Mouse (Mus musculus): ENCODE results near the gene Dok3. TPM values are rescaled to one million over a fixed set of nuclear protein-coding genes. Genes with fewer than 3 reads are reported as not detected.
A peak's percentile ranks its signal among the peaks of the same experiment; 100 is the strongest.

The Dok3 gene
- total and polyA plus RNA-seq, 2 experiments from 2014 or later: 0.82 to 4.8 TPM

GRCm38 (mm10) chr13:55543447-55543846 lies 14.4 kb upstream of the Dok3 start:
- ATAC-seq: no peak
- H3K27me3 ChIP-seq (ENCODE audit: insufficient read depth, low read length): no peaks in the 10 kb centered on the region

GRCm38 (mm10) chr13:55542891-55543290 lies 13.8 kb upstream of the Dok3 start:
- H3K9ac ChIP-seq: no peak overlapping the region
- TF ChIP-seq CTCF (IDR thresholded peaks at IDR 0.05; ENCODE audit: low read depth): no peak
- ATAC-seq: no peak
- H3K9me3 ChIP-seq (ENCODE audit: low read length): no peaks in the 10 kb centered on the region
- H3K4me2 ChIP-seq (ENCODE audit: low read depth): no peak overlapping the region
- no peaks in the 10 kb centered on the region for H3K27me3 ChIP-seq (ENCODE audit: insufficient read depth, low read length)
- H3K36me3 ChIP-seq (ENCODE audit: insufficient read depth): peaks cover 94% of the 10 kb centered on the region
- DNase-seq: no peak
- no peaks in the 10 kb centered on the region for H3K4me1 ChIP-seq (ENCODE audit: insufficient read depth)
- H3K4me3 ChIP-seq (ENCODE audit: low read depth, low read length): no peak overlapping the region
- H3K27ac ChIP-seq (ENCODE audit: low read depth, low read length): no peak overlapping the region
- WGBS: 95% methylated on average over 4 of the region's 4 CpGs

More at GRCm38 (mm10) chr13:55543447-55543846, 14.4 kb upstream of the Dok3 start:
- H3K36me3 ChIP-seq (ENCODE audit: insufficient read depth): peaks cover 94% of the 10 kb centered on the region
- H3K4me3 ChIP-seq (ENCODE audit: low read depth, low read length): no peak overlapping the region
- TF ChIP-seq CTCF (IDR thresholded peaks at IDR 0.05; ENCODE audit: low read depth): no peak
- no peak overlapping the region for H3K9ac ChIP-seq
- no peaks in the 10 kb centered on the region for H3K4me1 ChIP-seq (ENCODE audit: insufficient read depth)
- no peak for DNase-seq
- no peaks in the 10 kb centered on the region for H3K9me3 ChIP-seq (ENCODE audit: low read length)
- WGBS: 92% methylated on average over 8 of the region's 8 CpGs
- H3K27ac ChIP-seq (ENCODE audit: low read depth, low read length): no peak overlapping the region
- H3K4me2 ChIP-seq (ENCODE audit: low read depth): no peak overlapping the region

DNA sequence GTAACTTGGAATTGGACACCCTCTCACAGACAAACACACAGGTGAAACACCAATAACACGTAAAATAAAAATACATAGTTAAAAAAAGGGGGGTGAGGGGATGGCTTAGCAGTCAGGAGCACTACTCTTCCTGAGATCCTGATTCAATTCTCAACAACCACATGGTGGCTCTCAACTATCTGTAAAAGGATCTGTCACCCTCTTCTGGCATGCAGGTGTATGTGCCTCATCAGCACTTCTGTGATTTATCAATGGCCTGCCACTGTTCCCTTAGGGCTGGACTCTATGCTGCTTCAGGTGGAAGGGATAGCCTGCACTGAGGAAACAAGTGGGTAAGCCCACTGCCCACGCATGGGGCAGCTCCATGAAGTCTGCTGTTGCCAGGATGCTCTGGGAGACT lies 11.8 kb upstream of the Dok3 start:
- H3K4me2 ChIP-seq (ENCODE audit: low read depth): no peak overlapping the region
- ATAC-seq (no peak), DNase-seq (no peak)
- H3K27me3 ChIP-seq (ENCODE audit: insufficient read depth, low read length): no peaks in the 10 kb centered on the region
- H3K4me1 ChIP-seq (ENCODE audit: insufficient read depth): no peaks in the 10 kb centered on the region
- H3K9ac ChIP-seq: no peak overlapping the region
- no peaks in the 10 kb centered on the region for H3K9me3 ChIP-seq (ENCODE audit: low read length)
- no peak overlapping the region for H3K27ac ChIP-seq (ENCODE audit: low read depth, low read length)
- WGBS: 86% methylated on average over 2 of the region's 2 CpGs
- no peak overlapping the region for H3K4me3 ChIP-seq (ENCODE audit: low read depth, low read length)
- TF ChIP-seq CTCF (IDR thresholded peaks at IDR 0.05; ENCODE audit: low read depth): peak; percentile 57
- H3K36me3 ChIP-seq (ENCODE audit: insufficient read depth): peaks cover 82% of the 10 kb centered on the region

- H3K4me1 ChIP-seq (ENCODE audit: insufficient read depth): peaks cover 8% of the 10 kb centered on the region; the same call in 1 of the 2 replicates
- DNase-seq: peak; percentile 99
- peak within 1 kb of the TSS; percentile 80 for H3K27ac ChIP-seq (ENCODE audit: low read depth, low read length)
- no peaks in the 10 kb centered on the region for H3K27me3 ChIP-seq (ENCODE audit: insufficient read depth, low read length)
- peaks cover 75% of the 10 kb centered on the region for H3K36me3 ChIP-seq (ENCODE audit: insufficient read depth)
- peak; percentile 98 for ATAC-seq
- peak within 1 kb of the TSS; percentile 85 for H3K9ac ChIP-seq
- 1% methylated on average over 70 of the region's 70 CpGs for WGBS
- peak within 1 kb of the TSS; percentile 82 for H3K4me3 ChIP-seq (ENCODE audit: low read depth, low read length)
- peak; percentile 91 for TF ChIP-seq CTCF (IDR thresholded peaks at IDR 0.05; ENCODE audit: low read depth)
- peak within 1 kb of the TSS; percentile 91 for H3K4me2 ChIP-seq (ENCODE audit: low read depth)
- H3K9me3 ChIP-seq (ENCODE audit: low read length): no peaks in the 10 kb centered on the region
Measured at GRCm38 (mm10) chr13:55536194-55537175, 7.4 kb upstream of the Dok3 start, which contains the start of gene Ddx41. Gene Ddx41, minus strand, starts transcription at chr13:55536658.

DNA sequence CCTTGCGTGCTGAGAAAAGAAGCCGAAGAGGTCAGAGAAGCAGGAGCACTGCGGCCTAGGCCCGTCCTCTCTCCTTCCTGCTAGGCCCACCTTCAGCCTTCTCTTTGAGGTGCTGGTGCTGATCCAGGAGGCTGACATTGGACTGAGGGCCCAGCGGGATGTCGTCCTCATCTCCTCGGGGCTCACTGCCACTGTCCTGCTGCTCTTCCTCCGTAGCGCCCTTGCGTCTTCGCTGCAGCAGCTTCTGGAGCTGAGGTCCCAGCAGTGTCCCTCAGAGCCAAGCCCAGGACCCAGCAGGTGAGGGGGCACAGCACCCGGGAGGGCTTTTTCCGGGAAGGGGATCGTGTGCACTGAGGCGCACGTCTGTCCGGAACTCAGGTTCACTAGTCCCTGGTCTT lies 6.7 kb upstream of the Dok3 start:
- no peak for DNase-seq
- H3K4me3 ChIP-seq (ENCODE audit: low read depth, low read length): peak overlapping the region; percentile 82
- peak overlapping the region; percentile 85 for H3K9ac ChIP-seq
- H3K36me3 ChIP-seq (ENCODE audit: insufficient read depth): peaks cover 73% of the 10 kb centered on the region
- peak overlapping the region; percentile 80 for H3K27ac ChIP-seq (ENCODE audit: low read depth, low read length)
- WGBS: 16% methylated on average over 17 of the region's 17 CpGs
- ATAC-seq: no peak
- H3K4me2 ChIP-seq (ENCODE audit: low read depth): peak overlapping the region; percentile 91
- peaks cover 8% of the 10 kb centered on the region; the same call in 1 of the 2 replicates for H3K4me1 ChIP-seq (ENCODE audit: insufficient read depth)
- no peak for TF ChIP-seq CTCF (IDR thresholded peaks at IDR 0.05; ENCODE audit: low read depth)
- no peaks in the 10 kb centered on the region for H3K27me3 ChIP-seq (ENCODE audit: insufficient read depth, low read length)
- no peaks in the 10 kb centered on the region for H3K9me3 ChIP-seq (ENCODE audit: low read length)

DNA sequence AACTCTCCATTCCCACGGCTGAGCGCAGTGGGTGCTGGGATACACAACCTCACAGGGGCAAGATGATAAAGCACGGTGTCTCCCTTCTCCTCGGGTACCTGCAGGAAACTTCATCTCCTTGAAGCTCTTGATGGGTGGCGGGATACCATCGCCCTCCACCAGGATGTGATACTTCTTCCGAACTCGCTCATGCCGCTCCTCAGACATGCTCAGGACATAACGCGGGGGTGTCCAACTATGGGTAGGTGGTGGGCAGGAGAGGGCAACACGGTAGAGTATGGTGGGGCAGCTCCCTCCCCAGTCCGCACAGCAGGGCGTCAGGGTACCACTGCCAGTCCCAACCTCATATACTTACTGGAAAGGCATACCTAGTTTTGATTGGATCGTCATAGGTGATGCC lies 6.1 kb upstream of the Dok3 start:
- peak overlapping the region; percentile 82 for H3K4me3 ChIP-seq (ENCODE audit: low read depth, low read length)
- no peak overlapping the region; the same call in 1 of the 2 replicates for H3K9ac ChIP-seq
- no peak for ATAC-seq
- H3K4me1 ChIP-seq (ENCODE audit: insufficient read depth): peaks cover 8% of the 10 kb centered on the region; the same call in 1 of the 2 replicates
- H3K4me2 ChIP-seq (ENCODE audit: low read depth): peak overlapping the region; percentile 91
- H3K9me3 ChIP-seq (ENCODE audit: low read length): no peaks in the 10 kb centered on the region
- no peak for TF ChIP-seq CTCF (IDR thresholded peaks at IDR 0.05; ENCODE audit: low read depth)
- no peak overlapping the region for H3K27ac ChIP-seq (ENCODE audit: low read depth, low read length)
- H3K36me3 ChIP-seq (ENCODE audit: insufficient read depth): peaks cover 73% of the 10 kb centered on the region
- DNase-seq: no peak
- WGBS: 93% methylated on average over 15 of the region's 15 CpGs
- H3K27me3 ChIP-seq (ENCODE audit: insufficient read depth, low read length): no peaks in the 10 kb centered on the region
